In genomic region chr7:109875033-109875432, GRCm38 (mm10) we compare ENCODE assay signal across 30 mouse cellular contexts. TPM values are rescaled to one million over a fixed set of nuclear protein-coding genes. Genes with fewer than 3 reads are reported as not detected.
DNase-seq lines count a peak whose midpoint lies in the region; ATAC-seq lines count a peak whose summit lies in the region.
"Had no signal": no experiment of that assay in that cellular context is flagged by ENCODE, and none has a peak within 500 bp of the region (broad histone marks: within the 10 kb centered on the region; RNA-seq: fewer than 3 reads in every experiment).

No protein-coding gene starts in this region.

- peak; percentile 70 for ATAC-seq in forebrain, embryonic 13.5 days
- 0 out of 2 replicates have a peak, but pooled peaks have one; percentile 53 for ATAC-seq in midbrain, embryonic 13.5 days
- ATAC-seq in midbrain, embryonic 11.5 days (ENCODE audit: low FRiP score), result no peak
- ATAC-seq: activated CD4-positive, CD25-positive, alpha-beta regulatory T cell, adult 4 months had no signal

- H3K4me2 ChIP-seq in forebrain, embryonic 13.5 days, result no peak overlapping the region
- H3K4me2 ChIP-seq in midbrain, embryonic 13.5 days (replicated peaks), result no peak overlapping the region
- H3K4me2 ChIP-seq in midbrain, embryonic 11.5 days, result no peak overlapping the region
- H3K4me2 ChIP-seq: hindbrain, embryonic 15.5 days; kidney, embryonic 15.5 days; neural tube, embryonic 15.5 days had no signal

- no peaks in the 10 kb centered on the region for H3K9me3 ChIP-seq in forebrain, embryonic 13.5 days (replicated peaks)
- no peaks in the 10 kb centered on the region for H3K9me3 ChIP-seq in forebrain, embryonic 10.5 days
- H3K9me3 ChIP-seq in midbrain, embryonic 13.5 days, result no peaks in the 10 kb centered on the region
- H3K9me3 ChIP-seq in midbrain, embryonic 11.5 days (ENCODE audit: control insufficient read depth, low read length), result no peaks in the 10 kb centered on the region
- H3K9me3 ChIP-seq: hindbrain, embryonic 15.5 days; kidney, embryonic 15.5 days; neural tube, embryonic 15.5 days had no signal

- no peaks in the 10 kb centered on the region for H3K27me3 ChIP-seq in forebrain, embryonic 13.5 days
- no peaks in the 10 kb centered on the region for H3K27me3 ChIP-seq in forebrain, embryonic 10.5 days (ENCODE audit: poor library complexity, severe bottlenecking)
- no peaks in the 10 kb centered on the region for H3K27me3 ChIP-seq in midbrain, embryonic 13.5 days
- no peaks in the 10 kb centered on the region for H3K27me3 ChIP-seq in midbrain, embryonic 11.5 days (ENCODE audit: control insufficient read depth, insufficient read depth, low read length)
- H3K27me3 ChIP-seq in splenic B cell, adult 2 months (ENCODE audit: control insufficient read depth, insufficient read depth, low read length, poor library complexity, severe bottlenecking), result no peaks in the 10 kb centered on the region
- H3K27me3 ChIP-seq: hindbrain, embryonic 15.5 days; kidney, embryonic 15.5 days; neural tube, embryonic 15.5 days had no signal

- no peak overlapping the region for H3K4me3 ChIP-seq in forebrain, embryonic 13.5 days
- H3K4me3 ChIP-seq in forebrain, embryonic 10.5 days, result no peak overlapping the region
- H3K4me3 ChIP-seq in midbrain, embryonic 13.5 days (replicated peaks), result no peak overlapping the region
- no peak overlapping the region for H3K4me3 ChIP-seq in midbrain, embryonic 11.5 days (ENCODE audit: low read depth, low read length)
- H3K4me3 ChIP-seq: erythroblast, embryonic 14.5 days; hindbrain, embryonic 15.5 days; kidney, embryonic 15.5 days; neural tube, embryonic 15.5 days had no signal

- no peaks in the 10 kb centered on the region for H3K36me3 ChIP-seq in forebrain, embryonic 13.5 days (ENCODE audit: poor library complexity, severe bottlenecking)
- H3K36me3 ChIP-seq in forebrain, embryonic 10.5 days (replicated peaks), result no peaks in the 10 kb centered on the region
- no peaks in the 10 kb centered on the region for H3K36me3 ChIP-seq in midbrain, embryonic 13.5 days
- no peaks in the 10 kb centered on the region for H3K36me3 ChIP-seq in midbrain, embryonic 11.5 days (ENCODE audit: control insufficient read depth, insufficient read depth, low read length)
- H3K36me3 ChIP-seq in splenic B cell, adult 2 months (ENCODE audit: control insufficient read depth, insufficient read depth, low read length, poor library complexity, severe bottlenecking), result no peaks in the 10 kb centered on the region
- H3K36me3 ChIP-seq: hindbrain, embryonic 15.5 days; kidney, embryonic 15.5 days; neural tube, embryonic 15.5 days had no signal

- H3K9ac ChIP-seq in forebrain, embryonic 13.5 days, result no peak overlapping the region
- H3K9ac ChIP-seq in midbrain, embryonic 13.5 days (replicated peaks), result no peak overlapping the region
- no peak overlapping the region for H3K9ac ChIP-seq in midbrain, embryonic 11.5 days (ENCODE audit: low read length)
- H3K9ac ChIP-seq: hindbrain, embryonic 15.5 days; kidney, embryonic 15.5 days; liver, embryonic 14.5 days; neural tube, embryonic 15.5 days had no signal

- DNase-seq in forebrain, embryonic 10.5 days (ENCODE audit: extremely low spot score, low spot score), result no peak
- DNase-seq in midbrain, embryonic 11.5 days (ENCODE audit: low spot score, missing footprints), result no peak
- peak; percentile 60 for DNase-seq in ZHBTc4 (ENCODE audit: low read depth, low spot score)
- DNase-seq in splenic B cell, adult 2 months (ENCODE audit: low read depth, low spot score), result peak; percentile 5
- DNase-seq in adrenal gland, adult 2 months, result no peak
- no peak for DNase-seq in adrenal gland, postnatal 10 days
- DNase-seq: adrenal gland, postnatal 14 days; cerebellum, adult 11-12 months; cerebellum, postnatal 10 days; gastrocnemius, postnatal 14 days; heart, postnatal 36 days; kidney, adult 18-20 months; kidney, postnatal 25 days; liver; lung, adult 2 months; lung, postnatal 10 days; right cerebral cortex, postnatal 25 days; thymus, postnatal 36 days had no signal

- H3K4me1 ChIP-seq in forebrain, embryonic 13.5 days, result 0 out of 2 replicates have a peak, but pooled peaks cover 5% of the 10 kb centered on the region
- H3K4me1 ChIP-seq in forebrain, embryonic 10.5 days, result 0 out of 2 replicates have a peak, but pooled peaks cover 6% of the 10 kb centered on the region
- H3K4me1 ChIP-seq in midbrain, embryonic 13.5 days (replicated peaks), result peaks cover 5% of the 10 kb centered on the region; the same call in 1 of the 2 replicates
- no peaks in the 10 kb centered on the region for H3K4me1 ChIP-seq in midbrain, embryonic 11.5 days (ENCODE audit: control insufficient read depth, insufficient read depth, low read length)
- H3K4me1 ChIP-seq: hindbrain, embryonic 15.5 days; neural tube, embryonic 15.5 days had no signal

- no peak overlapping the region; the same call in 1 of the 2 replicates for H3K27ac ChIP-seq in forebrain, embryonic 13.5 days
- no peak overlapping the region for H3K27ac ChIP-seq in forebrain, embryonic 10.5 days
- H3K27ac ChIP-seq in midbrain, embryonic 13.5 days, result no peak overlapping the region
- no peak overlapping the region for H3K27ac ChIP-seq in midbrain, embryonic 11.5 days (ENCODE audit: low read depth, low read length)
- H3K27ac ChIP-seq: hindbrain, embryonic 15.5 days; kidney, embryonic 15.5 days; liver, embryonic 14.5 days; macrophage; neural tube, embryonic 15.5 days had no signal

RNA-seq across cellular contexts. Expression of gene Scube2, which starts 9.6 kb away (rescaled TPM):
- polyA plus RNA-seq in forebrain, embryonic 13.5 days (2015; fragmentation: Nextera tagmentation; extraction: Ambion mirVana), result 0.77 and 0.79 TPM in 2 replicates
- 1.4 and 1.8 TPM in 2 replicates for polyA plus RNA-seq in forebrain, embryonic 10.5 days (2016; fragmentation: Nextera tagmentation; extraction: Ambion mirVana)
- polyA plus RNA-seq in midbrain, embryonic 13.5 days (2015; fragmentation: Nextera tagmentation; extraction: Ambion mirVana), result 1.5 and 1.7 TPM in 2 replicates
- polyA plus RNA-seq in midbrain, embryonic 11.5 days (2014; fragmentation: Nextera tagmentation; extraction: Ambion mirVana), result 3.6 and 4.2 TPM in 2 replicates
- total RNA-seq in adrenal gland, adult 2 months (2021), result under 1 TPM; 0.17 to 0.62 TPM
- 0.10 and 0.22 TPM in 2 replicates for polyA plus RNA-seq in adrenal gland, adult 2 months (2012; rRNA removed)
- 1 to 10 TPM in 1 of 2 experiments, under 1 TPM in 1; 0.69 to 1.1 TPM for total RNA-seq in adrenal gland, postnatal 10 days (2021)
- total RNA-seq: common myeloid progenitor, adult 5-6 weeks; granulocyte monocyte progenitor cell, adult 5-6 weeks; megakaryocyte-erythroid progenitor cell, adult 5-6 weeks had no signal
- polyA plus RNA-seq: erythroblast, embryonic 14.5 days; macrophage had no signal

Comparison
In these comparisons a context has a peak if more than half of its experiments do, and no peak if none do; other contexts are left out.
1. DNase-seq: peak in ZHBTc4 (single experiment) and splenic B cell, adult 2 months (single experiment); none in forebrain, embryonic 10.5 days (single experiment), midbrain, embryonic 11.5 days (single experiment), adrenal gland, adult 2 months (single experiment) and adrenal gland, postnatal 10 days (single experiment).